Mouse (Mus musculus): ENCODE results near the gene Zfyve26.
"Not testable (repeated sequence)": the region's sequence is repeated elsewhere in the genome, so short reads cannot be mapped to it uniquely, and the experiment has no call there.

Gene Zfyve26

DNA sequence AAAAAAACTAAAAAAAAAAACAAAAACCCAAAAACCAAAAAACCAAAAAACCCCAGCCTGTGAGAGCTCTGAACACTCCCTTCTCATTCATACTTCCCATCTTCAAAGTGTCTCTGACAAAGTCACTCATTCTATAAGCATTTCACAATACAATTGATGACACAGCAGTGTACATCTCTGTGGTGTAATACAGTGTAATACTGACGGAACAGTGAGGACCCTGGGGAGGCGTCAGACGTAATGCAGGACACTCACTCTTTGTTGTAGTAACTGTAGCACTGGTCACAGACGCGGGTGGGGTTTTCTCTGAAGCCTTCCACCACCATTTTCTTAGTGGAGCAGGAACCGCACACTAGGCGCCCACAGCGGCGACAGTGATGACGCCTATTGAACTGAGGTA, 41.1 kb downstream of the Zfyve26 start:
- no peak for DNase-seq

DNA sequence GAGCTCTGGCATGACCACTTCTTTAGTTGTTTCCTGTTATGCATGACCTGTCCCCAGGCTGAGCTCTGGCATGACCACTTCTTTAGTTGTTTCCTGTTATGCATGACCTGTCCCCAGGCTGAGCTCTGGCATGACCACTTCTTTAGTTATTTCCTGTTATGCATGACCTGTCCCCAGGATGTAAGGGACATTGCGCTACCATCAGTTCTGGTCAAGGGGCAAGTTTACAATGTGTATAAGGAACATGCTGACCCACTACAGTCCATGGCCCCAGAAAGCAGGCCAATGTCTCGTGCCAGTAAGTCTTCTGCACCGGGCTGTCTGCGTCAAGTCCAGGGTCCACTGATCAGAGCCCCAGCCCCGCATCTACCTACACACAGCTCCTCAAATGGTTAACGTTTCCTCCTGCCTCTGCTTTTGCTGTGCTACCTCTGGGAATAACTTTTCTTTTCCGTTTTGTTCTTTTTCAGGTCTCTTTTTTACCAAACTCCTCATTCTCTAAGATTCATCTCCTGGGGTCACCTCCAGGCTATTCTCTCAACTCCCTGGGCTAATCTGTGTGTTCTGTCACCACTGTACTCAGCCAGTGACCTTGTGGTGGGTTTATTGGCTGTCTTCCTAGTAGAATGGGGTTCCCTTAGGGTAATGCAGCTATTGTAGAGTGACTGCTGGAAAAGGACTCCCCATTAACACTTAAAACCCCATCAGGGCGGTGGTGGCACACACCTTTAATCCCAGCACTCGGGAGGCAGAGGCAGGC, 42.6 kb downstream of the Zfyve26 start:
- no peak for DNase-seq

DNA sequence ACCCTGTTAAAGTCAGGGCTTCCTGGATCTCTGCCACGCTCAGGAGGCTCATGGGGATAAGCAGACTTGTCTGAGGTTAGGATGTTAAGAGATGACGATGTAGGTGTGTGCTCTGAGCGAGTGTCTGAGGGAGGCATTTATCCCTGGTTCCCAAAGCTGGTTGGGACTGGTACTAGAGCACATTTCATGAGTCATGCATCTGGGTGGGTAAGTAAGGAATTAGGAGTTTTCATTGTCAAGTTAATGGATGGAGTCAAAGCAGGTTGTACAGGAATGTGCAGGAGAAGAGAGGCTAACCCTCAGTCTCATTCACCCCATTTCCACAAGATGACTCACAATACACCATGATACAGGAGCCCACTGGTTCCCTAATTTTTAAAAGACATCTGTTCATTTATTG, 48.0 kb downstream of the Zfyve26 start:
- no peak for DNase-seq

DNA sequence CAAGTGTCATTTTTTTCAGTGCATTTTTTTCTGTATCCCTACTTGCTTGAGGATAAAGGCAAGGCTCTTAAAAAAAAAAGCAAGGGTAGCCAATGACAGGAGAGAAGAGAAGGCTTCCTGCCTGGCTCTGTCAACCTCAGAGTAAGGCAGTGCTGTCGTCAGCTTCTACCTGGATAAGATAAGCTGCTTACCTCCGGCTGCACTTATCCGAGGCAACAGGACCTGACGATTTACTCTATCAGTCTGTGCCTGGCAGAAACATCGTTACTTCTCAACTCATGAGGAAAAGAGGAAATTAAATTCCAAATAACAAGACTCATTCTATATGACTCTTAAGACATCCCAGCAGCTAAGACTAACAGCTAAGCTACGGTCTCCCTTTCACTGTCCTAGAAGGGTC, 53.2 kb downstream of the Zfyve26 start:
- no peak for DNase-seq

DNA sequence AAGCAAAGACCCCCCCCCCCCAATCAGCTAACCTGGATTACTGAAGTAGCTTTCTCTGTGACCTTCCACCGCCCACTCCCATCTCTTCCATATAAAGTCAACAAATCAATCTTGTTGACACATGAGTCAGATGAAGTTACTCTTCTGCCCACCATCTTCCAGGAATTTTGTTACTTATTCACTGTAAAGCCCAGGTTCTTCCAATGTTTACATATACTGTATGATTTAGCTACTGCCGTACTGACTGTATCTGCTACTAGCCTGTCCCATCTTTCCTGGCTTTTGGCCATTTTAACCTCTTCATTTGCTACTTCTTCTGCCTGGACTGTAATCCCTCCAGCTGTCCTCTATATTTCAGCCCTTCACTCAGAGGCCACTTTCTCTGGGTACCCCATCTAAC, 54.1 kb downstream of the Zfyve26 start:
- DNase-seq, result no peak

DNA sequence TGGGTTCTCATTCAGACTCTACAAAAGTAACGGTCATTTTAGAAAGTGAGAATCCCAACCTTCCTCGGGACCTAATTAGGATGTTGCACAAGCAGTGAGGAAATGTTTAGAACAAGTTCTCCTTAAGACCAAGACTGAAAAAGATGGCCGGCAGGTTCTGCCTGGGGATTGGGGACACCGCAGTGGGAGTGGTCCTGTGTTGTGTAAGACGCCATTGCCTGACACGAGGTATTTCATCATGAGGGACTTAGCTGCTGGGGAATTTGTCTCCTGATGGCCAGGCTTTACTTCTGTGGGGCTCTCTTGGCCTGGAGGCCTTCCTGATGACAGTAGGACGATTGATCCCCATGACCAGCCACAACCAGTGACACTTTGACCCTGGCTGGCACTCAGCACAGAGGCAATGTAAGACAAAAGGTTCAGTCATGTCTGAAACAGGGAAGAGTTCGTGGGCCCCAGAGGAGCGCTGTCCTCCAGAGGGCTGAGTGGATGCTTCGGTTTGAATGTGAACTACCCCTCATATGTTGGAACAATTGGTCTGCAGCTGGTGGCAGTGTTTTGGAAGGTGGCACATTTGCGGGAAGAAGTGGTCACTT, 60.5 kb downstream of the Zfyve26 start:
- no peak for DNase-seq

DNA sequence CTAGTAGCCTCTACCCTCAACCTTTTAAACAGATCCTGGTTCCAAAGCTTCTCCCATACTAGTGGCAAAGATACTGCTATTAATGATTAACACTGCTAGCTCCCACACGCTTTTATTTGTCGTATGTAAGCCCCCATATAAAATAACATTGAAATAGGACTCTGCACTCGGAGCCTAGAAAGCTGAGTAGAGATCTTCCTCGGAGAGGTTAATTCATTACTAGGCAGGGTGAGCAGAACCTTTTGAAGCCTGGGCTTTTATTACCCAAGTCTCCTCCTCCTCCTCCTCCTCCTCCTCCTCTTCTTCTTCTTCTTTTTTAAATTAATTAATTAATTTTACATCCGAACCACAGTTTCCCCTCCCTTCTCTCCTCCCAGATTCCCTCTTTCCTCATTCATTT, 78.6 kb downstream of the Zfyve26 start:
- no peak for DNase-seq

DNA sequence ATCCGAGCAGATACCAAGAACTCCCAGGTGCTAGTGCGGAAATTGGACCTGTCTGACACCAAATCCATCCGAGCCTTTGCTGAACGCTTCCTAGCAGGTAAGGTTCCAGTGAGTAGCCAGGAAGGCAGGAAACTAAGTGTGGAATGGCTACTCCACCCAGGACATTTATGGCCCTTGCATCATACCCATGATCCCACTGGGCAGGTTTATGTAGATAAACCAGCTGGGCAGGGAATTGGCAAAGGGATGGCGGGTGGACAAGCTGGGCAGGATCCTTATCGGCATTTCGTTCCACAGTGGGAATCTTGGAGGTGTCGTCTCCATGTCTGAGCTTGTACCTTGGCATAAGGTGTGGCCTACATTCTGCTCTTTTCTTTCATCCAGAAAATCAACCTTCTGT, 84.7 kb downstream of the Zfyve26 start:
- no peak for DNase-seq

DNA sequence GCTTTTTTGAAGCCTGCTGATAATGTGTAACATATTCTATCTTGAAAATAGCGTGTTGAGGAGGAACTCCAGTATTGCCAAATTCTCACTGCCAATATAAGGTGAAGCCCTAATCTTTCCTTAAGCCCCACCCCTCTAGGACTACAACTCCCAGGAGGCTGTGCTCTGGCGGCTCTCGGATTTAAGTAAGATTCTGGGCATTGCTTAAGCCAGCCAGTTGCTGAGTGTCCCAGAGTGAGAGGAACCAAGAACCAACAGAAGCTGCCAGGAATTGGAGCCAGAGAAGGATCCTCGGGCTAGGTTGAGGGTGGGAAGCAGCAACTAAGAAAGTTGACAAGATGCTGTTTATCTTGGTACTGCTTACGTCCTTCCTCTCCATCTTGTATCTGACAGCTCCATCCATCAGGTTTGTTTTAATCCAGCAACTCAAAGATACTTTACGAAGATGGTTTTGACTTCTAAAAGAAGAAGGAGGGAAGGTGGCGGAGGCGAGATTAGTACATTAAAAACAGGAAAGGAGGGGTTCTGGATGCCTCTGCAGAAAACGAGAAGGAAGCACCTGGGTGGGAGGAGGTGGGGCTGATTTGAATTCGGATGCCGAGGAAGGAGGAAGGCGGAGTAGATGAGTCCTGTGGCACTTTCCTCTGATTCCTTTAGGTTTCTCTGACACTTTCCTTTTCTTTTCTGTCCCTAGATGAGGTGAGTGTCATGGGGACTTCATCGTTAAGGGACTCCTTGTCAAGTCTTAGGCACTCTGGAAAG, 87.2 kb downstream of the Zfyve26 start, which contains the start of gene Rdh12:
TSS of gene Rdh12 (plus strand) at position 212 of the 762 bp plus-strand sequence.
- DNase-seq, result peak; percentile 37

DNA sequence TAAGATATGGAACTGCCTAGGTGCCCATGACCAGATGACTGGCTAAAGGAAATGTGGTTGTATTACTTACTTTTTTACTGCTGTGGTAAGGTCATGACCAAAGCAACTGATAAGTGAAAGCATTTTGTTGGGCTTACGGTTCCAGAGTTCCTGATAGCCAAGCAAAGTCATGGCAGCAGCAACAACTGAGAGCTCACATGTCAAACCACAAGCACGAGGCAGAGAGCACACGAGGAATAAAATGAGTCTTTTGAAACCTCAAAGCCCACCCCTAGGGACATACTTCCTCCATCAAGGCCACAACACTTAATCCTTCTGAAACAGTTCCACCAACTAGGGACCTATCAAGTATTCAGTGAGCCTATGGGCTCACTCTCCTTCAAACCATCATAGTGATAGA, 94.2 kb downstream of the Zfyve26 start:
- no peak for DNase-seq

DNA sequence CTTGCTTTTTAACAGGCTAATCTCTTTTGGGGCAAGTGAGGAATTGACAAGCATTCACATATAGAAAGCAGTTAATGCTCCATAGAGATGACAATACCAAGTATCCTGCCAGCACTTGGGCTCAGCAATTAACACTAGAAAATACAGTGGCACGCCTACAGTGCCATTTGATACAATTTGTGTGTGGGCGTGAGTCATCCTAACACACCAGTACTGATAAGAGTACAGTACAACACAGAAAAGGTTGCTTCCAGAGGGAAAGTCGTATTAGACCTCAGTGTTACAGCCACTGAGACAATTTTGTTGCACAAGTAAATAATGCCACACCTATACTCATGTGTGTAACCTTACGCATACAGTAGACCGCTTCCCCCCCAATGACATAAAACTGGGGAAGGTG, 99.0 kb downstream of the Zfyve26 start:
- DNase-seq, result no peak

DNA sequence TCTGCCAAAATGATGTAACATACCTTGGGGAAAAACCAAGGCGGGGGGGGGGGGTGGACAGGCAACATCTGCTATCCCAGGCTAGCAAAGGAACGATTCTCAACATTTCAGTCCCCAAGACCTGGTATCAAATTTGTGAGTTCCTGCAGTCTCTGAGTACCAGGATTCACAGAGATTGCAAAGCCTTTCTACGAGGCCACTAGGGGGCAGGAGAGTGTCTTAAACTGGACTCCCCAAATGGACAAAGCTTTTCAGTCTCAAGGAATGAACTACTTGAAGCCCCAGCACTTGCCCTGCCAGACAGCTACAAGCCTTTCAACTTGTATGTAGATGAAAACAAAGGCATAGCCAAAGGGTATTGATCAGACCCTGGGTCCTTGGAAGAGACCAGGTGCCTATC, 102.7 kb downstream of the Zfyve26 start:
- peak; percentile 79 for DNase-seq

DNA sequence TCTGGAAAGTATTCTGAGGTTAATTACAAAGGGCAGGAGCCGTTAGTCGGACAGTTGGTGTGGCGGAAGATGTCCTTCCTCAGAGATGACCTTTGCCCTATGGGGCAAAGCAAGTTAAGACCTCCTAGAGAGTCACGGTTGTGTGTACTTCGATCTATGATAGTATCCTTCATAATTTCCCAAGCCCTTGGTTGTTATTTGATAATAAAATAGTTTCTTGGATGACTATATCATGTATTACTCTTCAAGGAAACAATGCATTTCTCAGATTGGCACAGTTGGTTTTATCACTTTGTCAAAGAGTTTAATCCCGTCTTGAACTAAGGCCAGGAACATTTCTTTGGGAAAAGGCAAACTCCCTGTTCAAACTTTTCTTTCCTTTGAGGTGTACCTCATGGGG, 103.9 kb downstream of the Zfyve26 start, which contains the start of gene Rdh11:
TSS of gene Rdh11 (minus strand) at position 101 of the 400 bp plus-strand sequence.
- DNase-seq, result no peak

DNA sequence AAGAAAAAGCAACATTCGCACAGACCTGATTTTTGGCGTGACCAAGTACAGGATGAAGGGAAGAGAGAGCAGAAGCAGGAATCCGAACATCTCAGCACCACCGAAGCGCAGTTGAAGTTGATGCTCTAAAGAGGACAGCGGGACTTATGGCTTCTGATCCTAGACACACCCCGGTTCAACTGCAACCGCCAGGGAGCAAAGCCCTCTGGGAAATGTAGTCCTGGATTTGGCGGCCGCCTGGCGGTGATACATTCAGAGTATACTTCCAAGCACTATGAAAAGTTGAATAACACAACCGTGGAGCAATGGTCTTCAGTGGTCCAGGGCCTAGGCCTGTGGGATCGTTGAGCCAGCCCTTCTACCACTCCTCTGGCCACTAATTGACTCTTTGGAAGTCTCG, 104.4 kb downstream of the Zfyve26 start:
- DNase-seq, result peak; percentile 76

DNA sequence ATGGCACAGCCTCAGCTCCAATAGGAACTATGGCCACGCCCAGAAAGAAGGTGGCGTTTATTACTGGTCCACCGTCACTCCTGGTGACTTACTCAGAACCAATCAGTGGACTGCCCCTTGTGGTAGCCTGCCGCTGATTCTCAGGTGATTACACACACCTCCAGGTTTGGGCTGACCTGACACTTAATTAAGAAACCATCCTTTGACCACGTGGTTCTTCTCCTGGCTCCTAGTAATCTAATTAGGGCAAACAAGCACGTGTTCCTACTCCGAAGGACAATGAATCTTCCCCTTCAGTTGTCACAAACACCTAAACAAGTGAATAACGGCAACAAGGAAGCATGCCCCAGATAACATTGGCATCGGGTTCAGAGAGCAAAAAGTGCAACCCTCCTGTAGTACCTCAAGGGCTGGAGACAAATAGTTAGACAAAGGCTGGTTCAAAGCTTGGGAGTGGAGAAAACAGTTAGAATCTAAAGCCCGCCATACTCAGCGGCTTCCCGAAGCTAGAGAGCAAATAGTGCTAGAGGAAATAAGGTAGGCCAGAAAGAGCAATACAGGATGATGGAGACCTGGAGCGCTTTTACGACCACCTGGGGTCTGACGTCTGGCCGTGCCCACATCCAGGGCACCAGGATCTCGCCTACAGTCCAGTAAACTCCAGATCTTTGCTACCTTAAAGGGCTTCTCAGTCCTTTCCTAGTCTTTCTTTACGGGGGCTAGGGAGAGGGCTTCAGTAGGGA, 105.0 kb downstream of the Zfyve26 start:
- DNase-seq, result peak; percentile 51

DNA sequence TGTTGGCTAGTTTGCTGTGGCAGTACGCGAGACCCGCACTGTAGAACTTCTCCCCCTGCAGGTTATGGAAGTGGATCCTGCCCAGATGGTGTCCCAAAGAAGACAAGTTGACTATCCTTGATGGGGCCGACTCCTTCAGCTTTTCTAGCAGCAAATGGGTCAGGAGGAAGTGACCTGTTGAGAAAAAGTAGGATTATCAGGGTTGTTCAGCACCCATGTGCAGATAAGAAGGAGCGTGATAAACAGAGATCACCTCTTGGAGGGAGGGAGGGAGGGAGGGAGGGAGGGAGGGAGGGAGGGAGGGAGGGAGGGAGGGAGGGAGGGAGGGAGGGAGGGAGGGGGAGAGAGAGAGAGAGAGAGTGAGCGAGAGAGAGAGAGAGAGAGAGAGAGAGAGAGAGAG, 110.9 kb downstream of the Zfyve26 start:
- not testable (repeated sequence) for DNase-seq

Data from lung, postnatal 14 days (tissue).